Mouse (Mus musculus) forebrain, embryonic 16.5 days (tissue): ENCODE data around the gene Sf3b1. TPM values are rescaled to one million over a fixed set of nuclear protein-coding genes. Genes with fewer than 3 reads are reported as not detected.
"Not testable (repeated sequence)": the region's sequence is repeated elsewhere in the genome, so short reads cannot be mapped to it uniquely, and the experiment has no call there.

Experiments
- ATAC-seq: fragments of 200-750 bp; cut with Nextera tagmentation; 2 replicates; pipeline ENCODE4 v1.8.0; 2017; ENCODE audit warnings: mild to moderate bottlenecking, moderate library complexity
- H3K27ac ChIP-seq: fragments of 300-500 bp; sonication (generic); 2 replicates; pipeline ENCODE4 v1.5.1; 2014; ENCODE audit warnings: low read length, control low read depth
- H3K27me3 ChIP-seq: fragments of 300-500 bp; sonication (generic); replicated peaks from 2 replicates; pipeline ENCODE4 v1.6.1; 2014; ENCODE audit warnings: low read length; ENCODE audit not compliant: control insufficient read depth, insufficient read depth
- H3K36me3 ChIP-seq: fragments of 300-500 bp; sonication (generic); 2 replicates; pipeline ENCODE4 v1.6.1; 2014; ENCODE audit not compliant: control insufficient read depth, insufficient read depth
- H3K4me1 ChIP-seq: fragments of 300-500 bp; sonication (generic); replicated peaks from 2 replicates; pipeline ENCODE4 v1.6.1; 2014; ENCODE audit warnings: low read length; ENCODE audit not compliant: control insufficient read depth, insufficient read depth
- H3K4me2 ChIP-seq: fragments of 300-500 bp; sonication (generic); 2 replicates; pipeline ENCODE4 v1.6.1; 2014; ENCODE audit warnings: mild to moderate bottlenecking, low read length, control low read depth
- H3K4me3 ChIP-seq: fragments of 300-500 bp; sonication (generic); replicated peaks from 2 replicates; pipeline ENCODE4 v1.5.1; 2014; ENCODE audit warnings: mild to moderate bottlenecking, low read length, control low read depth
- H3K9ac ChIP-seq: fragments of 300-500 bp; sonication (generic); replicated peaks from 2 replicates; pipeline ENCODE4 v1.6.1; 2014; ENCODE audit warnings: low read depth, low read length, control low read depth
- H3K9me3 ChIP-seq: fragments of 300-500 bp; sonication (generic); 2 replicates; pipeline ENCODE4 v1.6.1; 2016; ENCODE audit warnings: low read length; ENCODE audit not compliant: control insufficient read depth
- WGBS: fragments of 180-500 bp; shearing (Covaris S2); extraction: QIAGEN DNeasy Blood & Tissue Kit; methylation state at CpG from one replicate; pipeline ENCODE4 v1.1.7; 2014; 5-methylcytosine and 5-hydroxymethylcytosine counted together
- polyA plus RNA-seq: library from polyadenylated mRNA; unstranded; fragments of >200 nt; fragmentation: Nextera tagmentation; extraction: Ambion mirVana; gene quantifications from 2 replicates; pipeline ENCODE4 v1.2.1, GENCODE M21; 2015

Gene Sf3b1
- 379 and 442 TPM in 2 replicates for polyA plus RNA-seq

DNA sequence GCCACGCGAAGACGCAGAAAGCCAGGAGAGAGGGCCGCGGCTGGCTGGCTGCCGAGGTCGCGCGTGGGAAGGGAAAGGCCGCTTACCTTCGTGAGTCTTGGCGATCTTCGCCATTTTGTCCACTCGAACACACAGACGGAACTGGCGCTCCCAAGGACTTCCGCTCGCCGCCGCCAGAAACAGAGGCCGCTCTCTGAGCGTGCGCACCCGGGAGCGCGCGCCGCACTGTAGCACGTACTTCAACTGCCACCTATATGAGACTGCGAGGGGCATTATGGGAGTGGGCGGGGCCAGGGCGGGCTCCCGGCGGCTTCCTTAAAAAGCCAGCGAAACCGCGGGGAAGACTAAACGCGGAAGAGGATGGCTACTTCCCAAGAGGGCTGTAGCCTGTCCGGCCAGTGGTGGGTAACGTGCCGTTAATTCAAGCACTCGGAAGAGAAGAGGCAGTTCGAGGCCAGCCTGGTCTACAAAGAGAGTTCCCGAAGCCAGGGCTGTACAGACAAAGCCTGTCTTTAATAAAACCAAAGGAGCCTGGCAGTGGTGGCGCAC, at the start of gene Sf3b1:
Sf3b1 (minus strand) TSS at position 229 of the 549 bp plus-strand sequence.
- Histone ChIP-seq H3K4me2 (peak within 1 kb of the TSS; percentile 75), H3K27me3 (no peaks in the 10 kb centered on the region), H3K36me3 (no peaks in the 10 kb centered on the region), H3K9me3 (no peaks in the 10 kb centered on the region), H3K4me1 (peaks cover 12% of the 10 kb centered on the region), H3K27ac (peak within 1 kb of the TSS; percentile 94), H3K9ac (peak within 1 kb of the TSS; percentile 94), H3K4me3 (peak within 1 kb of the TSS; percentile 94)
- peak; percentile 99 for ATAC-seq
- 1% methylated on average over 46 of the region's 46 CpGs for WGBS

DNA sequence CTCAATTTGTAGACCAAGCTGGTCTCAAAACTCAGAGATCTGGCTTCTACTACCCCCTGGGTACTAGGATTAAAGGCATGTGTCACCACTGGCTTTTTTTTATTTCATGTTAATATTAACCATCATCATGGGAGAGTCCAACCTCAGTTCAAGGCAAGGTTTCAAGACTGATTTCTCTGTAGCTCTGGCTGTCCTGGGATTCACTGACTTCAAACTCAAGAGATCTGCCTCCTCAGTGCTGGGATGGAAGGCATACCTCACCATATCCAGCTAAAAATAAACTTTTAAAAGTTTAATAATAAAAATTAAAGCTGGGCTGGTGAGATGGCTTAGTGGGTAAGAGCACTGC, 49.1 kb upstream of the Sf3b1 start:
- H3K27ac ChIP-seq: no peak overlapping the region
- H3K9me3 ChIP-seq: no peaks in the 10 kb centered on the region
- no peak overlapping the region for H3K4me3 ChIP-seq
- no peak for ATAC-seq
- no peak overlapping the region for H3K4me2 ChIP-seq
- H3K9ac ChIP-seq: no peak overlapping the region
- no peaks in the 10 kb centered on the region for H3K4me1 ChIP-seq
- peaks cover 29% of the 10 kb centered on the region for H3K36me3 ChIP-seq
- no peaks in the 10 kb centered on the region for H3K27me3 ChIP-seq

DNA sequence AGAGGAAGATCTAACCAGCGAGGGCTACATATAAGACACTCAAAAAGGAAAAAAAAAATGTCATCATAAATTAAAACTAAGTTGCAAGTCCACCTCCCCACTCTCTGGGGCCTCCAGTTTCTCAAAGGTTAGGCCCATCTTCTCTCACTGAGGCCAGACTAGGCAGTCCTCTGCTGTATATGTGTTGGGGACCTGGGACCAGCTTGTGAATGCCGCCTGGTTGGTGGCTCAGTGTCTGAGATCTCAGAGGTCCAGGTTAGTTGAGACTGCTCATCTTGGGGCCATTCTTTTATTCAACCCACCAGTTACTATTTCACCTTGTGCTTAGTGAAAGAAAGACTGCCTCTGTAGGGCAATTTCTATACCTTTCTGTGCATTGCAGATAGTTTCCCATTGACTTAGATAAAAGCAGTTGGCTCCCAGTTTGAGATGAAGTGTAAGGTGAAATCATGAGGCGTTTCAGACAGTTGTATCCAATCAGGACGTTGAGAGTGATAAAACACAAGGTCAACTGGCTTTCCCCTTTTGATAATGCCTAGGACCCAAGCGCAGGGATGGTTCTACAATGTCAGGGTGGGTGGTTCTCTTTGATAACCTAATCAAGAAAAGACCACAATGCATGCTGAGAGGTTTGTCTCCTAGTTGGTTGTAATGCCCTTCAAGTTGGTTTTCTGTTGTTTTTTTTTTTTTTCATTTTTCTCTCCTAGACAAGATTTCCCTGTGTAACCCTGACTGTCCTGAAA, 48.5 kb upstream of the Sf3b1 start:
- Histone ChIP-seq H3K4me2 (no peak overlapping the region), H3K27ac (no peak overlapping the region), H3K4me3 (no peak overlapping the region), H3K27me3 (no peaks in the 10 kb centered on the region), H3K36me3 (peaks cover 25% of the 10 kb centered on the region), H3K4me1 (no peaks in the 10 kb centered on the region), H3K9ac (no peak overlapping the region), H3K9me3 (no peaks in the 10 kb centered on the region)
- no peak for ATAC-seq
- WGBS: 79% methylated on average over 5 of the region's 5 CpGs

DNA sequence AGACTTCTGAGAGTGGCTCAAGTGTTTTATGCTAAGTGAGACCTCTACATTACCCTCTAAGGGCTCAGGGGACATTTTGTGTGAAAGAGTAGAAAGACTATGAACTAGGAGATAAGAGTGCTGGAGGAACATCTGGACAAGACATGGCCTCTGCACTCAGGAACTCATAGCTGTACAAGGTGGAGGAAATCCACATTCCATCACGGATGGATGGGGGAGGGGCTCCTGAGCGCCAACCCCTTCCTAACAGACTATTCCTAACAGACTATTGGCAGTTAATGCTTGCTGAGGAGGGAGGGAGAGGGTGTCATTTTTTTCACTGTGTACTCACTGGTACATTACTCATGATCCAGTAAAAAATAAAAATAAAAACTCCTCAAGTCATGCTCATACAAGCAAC, 47.5 kb upstream of the Sf3b1 start:
- Histone ChIP-seq H3K4me1 (no peaks in the 10 kb centered on the region), H3K27me3 (no peaks in the 10 kb centered on the region), H3K9me3 (no peaks in the 10 kb centered on the region), H3K9ac (no peak overlapping the region), H3K27ac (no peak overlapping the region), H3K4me2 (no peak overlapping the region), H3K36me3 (peaks cover 16% of the 10 kb centered on the region), H3K4me3 (no peak overlapping the region)
- WGBS: 66% methylated on average over 2 of the region's 2 CpGs
- ATAC-seq: 0 out of 2 replicates have a peak, but pooled peaks have one; percentile 23

DNA sequence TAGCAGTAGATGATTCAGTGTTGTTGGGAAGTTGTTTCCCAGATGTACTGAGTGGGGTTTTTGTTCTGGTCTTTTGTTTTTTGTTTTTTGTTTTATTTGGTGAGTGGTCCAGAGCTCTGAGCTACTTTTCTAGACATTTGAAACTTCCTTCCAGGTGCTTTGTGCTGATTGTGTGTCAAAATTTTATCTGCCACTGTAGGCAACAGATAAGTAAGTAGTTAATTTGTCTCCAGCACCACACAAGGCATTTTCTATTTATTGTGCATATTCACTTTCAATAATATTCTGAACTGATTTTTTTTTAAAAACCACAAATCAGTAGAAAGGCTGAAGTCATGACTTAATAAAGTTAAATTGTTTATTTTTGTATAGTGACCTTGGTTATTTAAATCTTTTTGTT, 45.0 kb upstream of the Sf3b1 start:
- not testable (repeated sequence) for H3K4me1 ChIP-seq, H3K9me3 ChIP-seq, ATAC-seq, H3K9ac ChIP-seq, H3K27ac ChIP-seq, H3K4me2 ChIP-seq, H3K27me3 ChIP-seq, H3K4me3 ChIP-seq, H3K36me3 ChIP-seq

DNA sequence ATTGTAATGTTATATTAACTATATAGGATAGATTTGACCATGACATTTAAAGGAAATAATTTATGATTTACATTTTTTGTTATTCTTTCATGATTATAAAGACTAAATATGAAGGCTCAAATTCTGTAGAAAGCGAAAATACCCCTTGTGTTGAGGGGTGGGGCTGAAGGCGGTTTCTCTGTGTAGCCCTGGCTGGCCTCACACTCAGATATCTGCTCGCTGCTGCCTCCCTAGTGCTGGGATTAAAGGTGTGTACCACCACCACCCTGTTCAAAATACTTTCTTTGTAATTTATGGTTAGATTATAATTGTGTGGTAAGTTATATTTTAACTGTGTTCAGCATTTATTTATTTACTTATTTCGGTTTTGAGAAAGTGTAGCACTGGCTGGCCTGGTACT, 34.5 kb upstream of the Sf3b1 start:
- no peak overlapping the region for H3K9ac ChIP-seq
- peaks cover 9% of the 10 kb centered on the region for H3K36me3 ChIP-seq
- no peak for ATAC-seq
- 91% methylated on average over 4 of the region's 4 CpGs for WGBS
- H3K27ac ChIP-seq: no peak overlapping the region
- H3K9me3 ChIP-seq: no peaks in the 10 kb centered on the region
- no peaks in the 10 kb centered on the region for H3K4me1 ChIP-seq
- H3K27me3 ChIP-seq: no peaks in the 10 kb centered on the region
- H3K4me3 ChIP-seq: no peak overlapping the region
- no peak overlapping the region for H3K4me2 ChIP-seq

DNA sequence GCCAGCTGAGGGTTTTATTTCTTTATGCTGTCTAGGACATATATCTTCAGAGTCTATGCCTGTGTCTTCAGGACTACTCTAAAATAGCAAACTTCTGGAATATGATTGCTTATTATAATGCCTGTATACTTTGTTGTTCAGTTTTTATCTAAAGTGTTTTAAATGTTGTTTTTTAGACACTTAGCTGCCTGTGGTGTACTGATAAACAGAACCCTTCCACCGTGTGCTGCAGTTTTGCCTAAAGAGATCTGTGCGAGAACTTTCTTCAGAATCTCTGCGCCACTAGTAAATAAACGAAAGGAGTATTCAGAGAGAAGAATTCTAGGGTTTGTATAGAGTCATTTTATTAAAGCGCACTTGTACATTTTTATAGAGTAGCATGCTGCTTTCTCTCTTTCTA, 33.8 kb upstream of the Sf3b1 start:
- H3K4me1 ChIP-seq: no peaks in the 10 kb centered on the region
- ATAC-seq: no peak
- H3K27ac ChIP-seq: no peak overlapping the region
- no peak overlapping the region for H3K4me3 ChIP-seq
- H3K9ac ChIP-seq: no peak overlapping the region
- H3K9me3 ChIP-seq: no peaks in the 10 kb centered on the region
- H3K27me3 ChIP-seq: no peaks in the 10 kb centered on the region
- no peak overlapping the region for H3K4me2 ChIP-seq
- peaks cover 9% of the 10 kb centered on the region for H3K36me3 ChIP-seq
- 94% methylated on average over 5 of the region's 5 CpGs for WGBS

DNA sequence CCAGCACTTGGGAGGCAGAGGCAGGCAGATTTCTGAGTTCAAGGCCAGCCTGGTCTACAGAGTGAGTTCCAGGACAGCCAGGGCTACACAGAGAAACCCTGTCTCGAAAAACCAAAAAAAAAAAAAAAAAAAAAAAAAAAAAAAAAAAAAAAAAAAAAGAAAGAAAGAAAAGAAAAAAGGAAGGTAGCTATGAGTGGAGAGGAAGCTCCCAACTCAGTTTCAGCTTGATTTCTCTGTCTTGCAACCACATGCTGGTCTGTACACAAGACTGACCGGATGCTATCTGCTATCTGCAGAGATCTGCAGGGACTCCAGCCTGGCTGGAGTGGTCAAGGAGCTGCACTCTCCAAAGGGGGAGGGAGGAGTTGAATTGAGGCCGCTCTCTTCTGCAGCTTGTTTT, 31.1 kb upstream of the Sf3b1 start:
- not testable (repeated sequence) for H3K27ac ChIP-seq, H3K9ac ChIP-seq, H3K36me3 ChIP-seq, H3K27me3 ChIP-seq, H3K9me3 ChIP-seq, H3K4me1 ChIP-seq, ATAC-seq, H3K4me2 ChIP-seq, H3K4me3 ChIP-seq
- 89% methylated on average over 2 of the region's 3 CpGs for WGBS

DNA sequence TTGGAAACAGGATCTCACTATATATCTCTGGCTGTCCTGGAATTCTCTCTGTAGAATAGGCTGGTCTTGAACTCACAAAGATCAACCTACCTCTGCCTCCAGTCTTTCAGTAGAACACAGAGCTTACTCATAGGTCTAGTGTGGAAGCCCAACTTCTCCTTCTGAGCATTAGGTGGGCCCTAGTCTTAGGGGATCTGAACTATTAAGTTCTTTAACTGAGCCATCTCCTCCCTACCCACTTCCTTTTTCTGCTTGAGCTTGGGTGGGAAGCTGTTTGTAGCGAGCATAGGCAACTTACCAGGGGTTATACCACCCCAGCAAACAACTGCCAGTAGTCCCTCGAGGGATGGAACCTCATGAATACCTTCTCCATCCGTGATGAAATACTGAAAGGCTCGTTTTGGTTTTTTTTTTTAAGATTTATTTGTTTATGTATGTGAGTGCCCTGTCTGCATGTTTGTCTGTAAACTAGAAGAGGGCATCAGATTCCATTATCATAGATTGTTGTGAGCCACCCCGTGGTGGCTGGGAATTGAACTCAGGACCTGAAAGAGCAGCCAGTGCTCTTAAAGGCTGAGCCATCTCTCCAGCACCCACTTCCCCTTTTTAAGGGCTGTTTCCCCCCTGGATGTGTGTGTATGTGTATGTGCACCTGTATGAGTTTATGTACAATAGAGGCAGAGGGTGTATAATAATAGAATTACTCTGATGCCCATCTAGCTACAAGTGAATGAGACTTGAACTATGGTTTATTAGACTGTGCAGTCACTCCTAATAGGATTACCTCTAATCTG, 28.2 kb upstream of the Sf3b1 start:
- Histone ChIP-seq H3K4me1 (peaks cover 11% of the 10 kb centered on the region), H3K27me3 (no peaks in the 10 kb centered on the region), H3K4me2 (no peak overlapping the region), H3K36me3 (no peaks in the 10 kb centered on the region), H3K27ac (no peak overlapping the region), H3K9ac (no peak overlapping the region), H3K9me3 (no peaks in the 10 kb centered on the region), H3K4me3 (no peak overlapping the region)
- no peak for ATAC-seq
- WGBS: 91% methylated on average over 5 of the region's 5 CpGs
